Mouse (Mus musculus) liver, postnatal 0 days (tissue): ENCODE data around the gene Gm49486.

Source experiments
- CTCF ChIP-seq: sonication (generic); IDR thresholded peaks from 2 replicates; pipeline ENCODE4 v1.5.1; 2016; ENCODE audit warnings: antibody characterized with exemption, low read depth
- EP300 ChIP-seq: IDR thresholded peaks from 2 replicates; pipeline ENCODE4 v1.6.1; 2016; ENCODE audit warnings: antibody characterized with exemption, low read depth, mild to moderate bottlenecking

DNA sequence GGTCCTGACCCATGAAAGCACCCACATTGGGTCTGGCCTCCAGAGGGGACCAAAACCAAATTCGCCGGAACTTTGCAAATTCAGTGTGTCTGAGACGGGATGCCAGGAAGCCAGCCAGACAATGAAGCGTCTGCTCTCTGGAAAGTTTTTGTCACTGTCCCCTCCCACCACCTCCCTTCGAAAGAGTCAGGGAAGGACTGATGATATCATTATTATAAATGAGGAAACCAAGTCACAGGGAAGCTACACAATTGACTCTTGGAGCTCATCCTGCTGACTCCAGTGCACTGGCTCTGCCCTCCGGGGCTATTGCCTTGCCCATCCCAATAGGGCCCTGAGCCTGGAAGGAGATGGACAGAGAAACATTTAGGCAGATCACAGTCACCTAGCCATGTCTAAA lies 15.6 kb upstream of the Gm49486 start:
- TF ChIP-seq CTCF (no peak), EP300 (no peak)
